Mouse (Mus musculus) liver, postnatal 0 days (tissue): ENCODE measurements around the gene Itpripl2. TPM values are rescaled to one million over a fixed set of nuclear protein-coding genes. Genes with fewer than 3 reads are reported as not detected.

ENCODE experiments used
- ATAC-seq: fragments of 200-750 bp; cut with Nextera tagmentation; 2 replicates; pipeline ENCODE4 v1.8.0; 2017; ENCODE audit warnings: mild to moderate bottlenecking, moderate library complexity
- DNase-seq: peaks from one replicate; pipeline ENCODE4 v3.0.0-alpha.2; 2016
- H3K27ac ChIP-seq: fragments of 300-500 bp; sonication (generic); 2 replicates; pipeline ENCODE4 v1.5.1; 2014; ENCODE audit warnings: antibody characterized with exemption, moderate library complexity, mild to moderate bottlenecking, low read depth
- H3K27me3 ChIP-seq: fragments of 300-500 bp; sonication (generic); 2 replicates; pipeline ENCODE4 v1.6.1; 2014; ENCODE audit warnings: low read length, control low read depth, mixed read lengths; ENCODE audit not compliant: insufficient read depth
- H3K36me3 ChIP-seq: fragments of 300-500 bp; sonication (generic); replicated peaks from 2 replicates; pipeline ENCODE4 v1.6.1; 2014; ENCODE audit warnings: mild to moderate bottlenecking, control low read depth, low read length, moderate library complexity, mixed read lengths; ENCODE audit not compliant: insufficient read depth
- H3K4me1 ChIP-seq: fragments of 300-500 bp; sonication (generic); 2 replicates; pipeline ENCODE4 v1.6.1; 2014; ENCODE audit warnings: antibody characterized with exemption, mild to moderate bottlenecking, control low read depth; ENCODE audit not compliant: insufficient read depth
- H3K4me2 ChIP-seq: fragments of 300-500 bp; sonication (generic); 2 replicates; pipeline ENCODE4 v1.6.1; 2014; ENCODE audit warnings: low read depth, mild to moderate bottlenecking, low read length, moderate library complexity, mixed read lengths
- H3K4me3 ChIP-seq: fragments of 300-500 bp; sonication (generic); 2 replicates; pipeline ENCODE4 v1.5.1; 2014; ENCODE audit warnings: low read depth, low read length
- H3K9ac ChIP-seq: fragments of 300-500 bp; sonication (generic); replicated peaks from 2 replicates; pipeline ENCODE4 v1.6.1; 2014; ENCODE audit warnings: mild to moderate bottlenecking, moderate library complexity
- H3K9me3 ChIP-seq: fragments of 300-500 bp; sonication (generic); 2 replicates; pipeline ENCODE4 v1.6.1; 2016; ENCODE audit warnings: mild to moderate bottlenecking, control low read depth, low read length, mixed read lengths
- CTCF ChIP-seq: sonication (generic); IDR thresholded peaks from 2 replicates; pipeline ENCODE4 v1.5.1; 2016; ENCODE audit warnings: antibody characterized with exemption, low read depth
- EP300 ChIP-seq: IDR thresholded peaks from 2 replicates; pipeline ENCODE4 v1.6.1; 2016; ENCODE audit warnings: antibody characterized with exemption, low read depth, mild to moderate bottlenecking
- WGBS: fragments of 180-500 bp; shearing (Covaris S2); extraction: QIAGEN DNeasy Blood & Tissue Kit; methylation state at CpG from one replicate; pipeline ENCODE4 v1.1.7; 2014; ENCODE audit not compliant: insufficient replicate concordance; 5-methylcytosine and 5-hydroxymethylcytosine counted together
- polyA plus RNA-seq: library from polyadenylated mRNA; unstranded; fragments of >200 nt; fragmentation: Nextera tagmentation; extraction: Ambion mirVana; gene quantifications from 2 replicates; pipeline ENCODE4 v1.2.1, GENCODE M21; 2015

Gene Itpripl2
- polyA plus RNA-seq, 1 experiment from 2014 or later, result 1.3 TPM

- no peak overlapping the region for H3K27ac ChIP-seq
- no peaks in the 10 kb centered on the region for H3K36me3 ChIP-seq
- no peak overlapping the region for H3K9ac ChIP-seq
- TF ChIP-seq CTCF (no peak), EP300 (no peak)
- H3K27me3 ChIP-seq, result no peaks in the 10 kb centered on the region
- DNase-seq, result no peak
- 50% methylated on average over 7 of the region's 7 CpGs for WGBS
- H3K9me3 ChIP-seq, result no peaks in the 10 kb centered on the region
- 0 out of 2 replicates have a peak, but pooled peaks cover under 1% of the 10 kb centered on the region for H3K4me1 ChIP-seq
- no peak for ATAC-seq
- no peak overlapping the region for H3K4me2 ChIP-seq
- H3K4me3 ChIP-seq, result no peak overlapping the region
Measured at GRCm38 (mm10) chr7:118499784-118500435, 8.1 kb upstream of the Itpripl2 start.

GRCm38 (mm10) chr7:118498984-118499783 lies 7.4 kb upstream of the Itpripl2 start:
- no peaks in the 10 kb centered on the region for H3K27me3 ChIP-seq
- no peak for DNase-seq
- no peak overlapping the region for H3K4me3 ChIP-seq
- TF ChIP-seq EP300 (no peak), CTCF (no peak)
- no peak overlapping the region for H3K4me2 ChIP-seq
- H3K9ac ChIP-seq, result no peak overlapping the region
- ATAC-seq, result no peak
- H3K9me3 ChIP-seq, result no peaks in the 10 kb centered on the region
- no peak overlapping the region for H3K27ac ChIP-seq
- WGBS, result 59% methylated on average over 12 of the region's 12 CpGs
- no peaks in the 10 kb centered on the region for H3K36me3 ChIP-seq
- H3K4me1 ChIP-seq, result 0 out of 2 replicates have a peak, but pooled peaks cover 3% of the 10 kb centered on the region

- Histone ChIP-seq H3K9ac (no peak overlapping the region), H3K4me2 (no peak overlapping the region), H3K36me3 (0 out of 2 replicates have a peak, but pooled peaks cover under 1% of the 10 kb centered on the region), H3K9me3 (no peaks in the 10 kb centered on the region), H3K4me1 (peaks cover 21% of the 10 kb centered on the region), H3K27me3 (no peaks in the 10 kb centered on the region), H3K27ac (no peak overlapping the region), H3K4me3 (no peak overlapping the region)
- no peak for TF ChIP-seq CTCF
- peak; percentile 32; the same call in 1 of the 2 replicates for TF ChIP-seq EP300
- no peak for DNase-seq
- WGBS, result 60% methylated on average over 4 of the region's 4 CpGs
- peak; percentile 69 for ATAC-seq
Measured at GRCm38 (mm10) chr7:118494892-118495579, 3.3 kb upstream of the Itpripl2 start.

- H3K9me3 ChIP-seq, result no peaks in the 10 kb centered on the region
- DNase-seq (no peak), ATAC-seq (no peak)
- no peak overlapping the region for H3K9ac ChIP-seq
- H3K4me3 ChIP-seq, result no peak overlapping the region
- 88% methylated on average over 9 of the region's 9 CpGs for WGBS
- H3K4me1 ChIP-seq, result peaks cover 30% of the 10 kb centered on the region
- H3K27ac ChIP-seq, result no peak overlapping the region
- TF ChIP-seq EP300 (no peak), CTCF (no peak)
- H3K27me3 ChIP-seq, result no peaks in the 10 kb centered on the region
- H3K4me2 ChIP-seq, result no peak overlapping the region
- 0 out of 2 replicates have a peak, but pooled peaks cover 4% of the 10 kb centered on the region for H3K36me3 ChIP-seq
Measured at GRCm38 (mm10) chr7:118493892-118494291, 2.1 kb upstream of the Itpripl2 start.

- peak overlapping the region; percentile 67 for H3K4me2 ChIP-seq
- H3K27me3 ChIP-seq, result no peaks in the 10 kb centered on the region
- H3K36me3 ChIP-seq, result 0 out of 2 replicates have a peak, but pooled peaks cover 4% of the 10 kb centered on the region
- peaks cover 46% of the 10 kb centered on the region for H3K4me1 ChIP-seq
- H3K9ac ChIP-seq, result peak overlapping the region; percentile 82
- H3K4me3 ChIP-seq, result peak overlapping the region; percentile 53
- H3K27ac ChIP-seq, result peak overlapping the region; percentile 90
- no peaks in the 10 kb centered on the region for H3K9me3 ChIP-seq
- no peak for TF ChIP-seq EP300
- peak; percentile 38 for TF ChIP-seq CTCF
- peak; percentile 68 for DNase-seq
- peak; percentile 22 for ATAC-seq
- 11% methylated on average over 67 of the region's 67 CpGs for WGBS
Measured at GRCm38 (mm10) chr7:118490666-118491430, 927 bp downstream of the Itpripl2 start.
